Mouse (Mus musculus) CH12.LX (cell line): ENCODE results near the gene Fat1. TPM values are rescaled to one million over a fixed set of nuclear protein-coding genes. Genes with fewer than 3 reads are reported as not detected.

Experiments used
- DNase-seq: peaks from one replicate; pipeline ENCODE4 v3.0.0-alpha.2; 2013; ENCODE audit errors: extremely low read depth
- H3K27ac ChIP-seq: 2 replicates; pipeline ENCODE4 v1.5.1; 2012; ENCODE audit warnings: low read depth, mild to moderate bottlenecking, control low read depth, moderate library complexity; ENCODE audit not compliant: insufficient read depth
- H3K27me3 ChIP-seq: replicated peaks from 2 replicates; pipeline ENCODE3; 2012; ENCODE audit warnings: inconsistent platforms
- H3K36me3 ChIP-seq, 2 experiments: replicated peaks in 1 of 2; 2 replicates each; pipeline versions ENCODE3 to v1.6.1; 2012; ENCODE audit warnings: inconsistent platforms in 1 of 2, low read length in 1 of 2, mild to moderate bottlenecking in 1 of 2, mixed read lengths in 1 of 2, moderate library complexity in 1 of 2; ENCODE audit not compliant: control insufficient read depth in 1 of 2, insufficient read depth in 1 of 2
- H3K4me1 ChIP-seq, 2 experiments: 2 replicates each; pipeline ENCODE4 v1.6.1; 2012; ENCODE audit warnings: inconsistent platforms in 1 of 2, moderate library complexity in 1 of 2; ENCODE audit not compliant: insufficient read depth in 2 of 2, control insufficient read depth in 1 of 2
- H3K4me2 ChIP-seq: 2 replicates; pipeline ENCODE4 v1.6.1; 2012; ENCODE audit warnings: low read depth, mild to moderate bottlenecking, control low read depth; ENCODE audit not compliant: poor library complexity, insufficient read depth, severe bottlenecking
- H3K4me3 ChIP-seq, 3 experiments: fragments of 150-350 bp in 1 of 3; sonication (generic) in 1 of 3; replicated peaks in 1 of 3; 2 replicates each; pipeline versions ENCODE3 to v1.5.1; 2011 to 2012; ENCODE audit warnings: low read depth in 2 of 3, low read length in 2 of 3, mild to moderate bottlenecking in 2 of 3, moderate library complexity in 2 of 3, control low read depth in 1 of 3, improper control_type of control experiment in 1 of 3, inconsistent platforms in 1 of 3, mixed read lengths in 1 of 3; ENCODE audit not compliant: poor library complexity in 1 of 3
- H3K79me2 ChIP-seq: replicated peaks from 2 replicates; pipeline ENCODE4 v1.6.1; 2012; ENCODE audit warnings: mild to moderate bottlenecking, moderate library complexity; ENCODE audit not compliant: control insufficient read depth, poor library complexity, insufficient read depth, severe bottlenecking; ENCODE audit errors: extremely low read depth
- H3K9ac ChIP-seq: 2 replicates; pipeline ENCODE4 v1.6.1; 2012; ENCODE audit warnings: low read depth, mild to moderate bottlenecking, control low read depth, moderate library complexity; ENCODE audit not compliant: insufficient read depth
- H3K9me3 ChIP-seq: replicated peaks from 2 replicates; pipeline ENCODE3; 2012; ENCODE audit warnings: low read length, inconsistent platforms, mixed read lengths
- BHLHE40 ChIP-seq: IDR thresholded peaks from 2 replicates; pipeline ENCODE4 v1.6.1; 2011; ENCODE audit warnings: mild to moderate bottlenecking, low read depth, low read length, improper control_type of control experiment
- E2F4 ChIP-seq: IDR thresholded peaks from 2 replicates; pipeline ENCODE4 v1.6.1; 2011; ENCODE audit warnings: low read depth, low read length, improper control_type of control experiment; ENCODE audit not compliant: insufficient replicate concordance
- ELF1 ChIP-seq: IDR thresholded peaks from 2 replicates; pipeline ENCODE4 v1.6.1; 2014; ENCODE audit warnings: low read depth, mild to moderate bottlenecking, inconsistent platforms, low read length, improper control_type of control experiment
- HCFC1 ChIP-seq: IDR thresholded peaks from 2 replicates; pipeline ENCODE4 v1.6.1; 2012; ENCODE audit warnings: low read depth, mild to moderate bottlenecking, inconsistent platforms, low read length, improper control_type of control experiment
- KAT2A ChIP-seq: IDR thresholded peaks from 2 replicates; pipeline ENCODE4 v1.6.1; 2012; ENCODE audit warnings: low read length, improper control_type of control experiment, inconsistent platforms; ENCODE audit not compliant: insufficient replicate concordance
- MYC ChIP-seq: IDR thresholded peaks from 2 replicates; pipeline ENCODE4 v1.6.1; 2011; ENCODE audit warnings: low read depth, mild to moderate bottlenecking, improper control_type of control experiment, low read length
- NELFE ChIP-seq: IDR thresholded peaks from 2 replicates; pipeline ENCODE4 v1.6.1; 2011; ENCODE audit warnings: low read depth, low read length, improper control_type of control experiment
- POLR2AphosphoS2 ChIP-seq: IDR thresholded peaks from 2 replicates; pipeline ENCODE4 v1.6.1; 2011; ENCODE audit warnings: low read depth, low read length, improper control_type of control experiment
- SMC3 ChIP-seq: IDR thresholded peaks from 2 replicates; pipeline ENCODE4 v1.6.1; 2011; ENCODE audit warnings: low read depth, low read length, improper control_type of control experiment
- ZKSCAN1 ChIP-seq: IDR thresholded peaks from 2 replicates; pipeline ENCODE4 v1.6.1; 2012; ENCODE audit warnings: low read depth, inconsistent platforms, low read length, improper control_type of control experiment, borderline replicate concordance
- dilution Hi-C: fragments of 300-500 bp; cut with MboI; formaldehyde crosslinking; loops from 2 replicates; pipeline ENCODE4 v1.14.3; 2020; ENCODE audit warnings: low sequenced_read_pairs; ENCODE audit not compliant: extremely low pct_unique_long_range_greater_than_20kb, extremely low pct_ligation_motif_present
- in situ Hi-C: fragments of 300-500 bp; cut with MboI; formaldehyde crosslinking; loops from 3 replicates; pipeline ENCODE4 v1.14.3; 2019; ENCODE audit warnings: low sequenced_read_pairs, low pct_ligation_motif_present, low pct_unique_long_range_greater_than_20kb, mixed read lengths
- polyA plus RNA-seq: library from polyadenylated mRNA; unstranded; fragments of >175 nt; gene quantifications from 2 replicates; pipeline ENCODE4 v1.2.1, GENCODE M21; 2012; ENCODE audit warnings: low read depth; ENCODE audit not compliant: insufficient read length
- total RNA-seq, 2 experiments: library from RNA; depleted of rRNA; stranded (reverse); fragments of 300-350 nt in 1 of 2; fragments of >200 nt in 1 of 2; gene quantifications; 2 replicates each; pipeline ENCODE4 v1.2.3; 2012 to 2014

The Fat1 gene
- total and polyA plus RNA-seq, 3 experiments: under 0.01 TPM; not detected in 2

- in situ Hi-C loops: no loop called here
These were observed 117.4 kb downstream of the Fat1 start for GRCm38 (mm10) chr8:45052618-45053017.

GRCm38 (mm10) chr8:45055500-45055899 lies 120.3 kb downstream of the Fat1 start:
- no peak overlapping the region for H3K4me3 ChIP-seq
- no peak for DNase-seq
- no peaks in the 10 kb centered on the region for H3K4me1 ChIP-seq
- no peaks in the 10 kb centered on the region for H3K27me3 ChIP-seq
- H3K9ac ChIP-seq: no peak overlapping the region
- in situ Hi-C loops (no loop called here), dilution Hi-C loops (no loop called here)
- H3K36me3 ChIP-seq: no peaks in the 10 kb centered on the region
- no peaks in the 10 kb centered on the region for H3K79me2 ChIP-seq
- TF ChIP-seq MYC: no peak
- TF ChIP-seq KAT2A: no peak
- no peak for TF ChIP-seq NELFE
- TF ChIP-seq SMC3: no peak
- no peak for TF ChIP-seq POLR2AphosphoS2
- TF ChIP-seq BHLHE40: no peak
- no peak for TF ChIP-seq ZKSCAN1
- no peak for TF ChIP-seq E2F4
- peaks cover 65% of the 10 kb centered on the region for H3K9me3 ChIP-seq
- no peak overlapping the region for H3K4me2 ChIP-seq
- no peak overlapping the region for H3K27ac ChIP-seq

More at GRCm38 (mm10) chr8:45052618-45053017, 117.4 kb downstream of the Fat1 start:
- no peak overlapping the region for H3K9ac ChIP-seq
- dilution Hi-C loops: no loop called here
- H3K4me2 ChIP-seq: no peak overlapping the region
- H3K9me3 ChIP-seq: peaks cover 60% of the 10 kb centered on the region
- H3K36me3 ChIP-seq: no peaks in the 10 kb centered on the region
- TF ChIP-seq HCFC1: no peak
- H3K4me3 ChIP-seq: no peak overlapping the region
- no peak overlapping the region for H3K27ac ChIP-seq
- no peaks in the 10 kb centered on the region for H3K79me2 ChIP-seq
- no peak for DNase-seq
- no peaks in the 10 kb centered on the region for H3K4me1 ChIP-seq
- no peaks in the 10 kb centered on the region for H3K27me3 ChIP-seq

DNA sequence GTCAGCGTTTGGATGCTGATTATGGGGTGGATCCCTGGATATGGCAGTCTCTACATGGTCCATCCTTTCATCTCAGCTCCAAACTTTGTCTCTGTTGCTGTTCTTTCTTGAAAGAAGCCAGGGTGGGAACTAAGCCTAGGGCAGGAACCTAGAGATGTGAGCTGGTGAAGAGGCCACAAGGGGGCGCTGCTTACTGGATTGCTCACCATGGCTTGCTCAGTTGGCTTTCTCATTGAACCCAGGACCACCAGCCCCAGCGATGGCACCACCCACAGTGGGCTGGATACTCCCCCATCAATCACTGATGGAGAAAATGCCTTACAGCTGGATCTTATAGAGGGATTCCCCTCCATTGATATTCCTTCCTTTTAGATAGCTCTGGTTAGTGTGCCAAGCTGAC lies 121.6 kb downstream of the Fat1 start:
- Histone ChIP-seq H3K4me2 (no peak overlapping the region), H3K4me3 (no peak overlapping the region), H3K79me2 (no peaks in the 10 kb centered on the region), H3K36me3 (no peaks in the 10 kb centered on the region), H3K27ac (no peak overlapping the region), H3K9me3 (peaks cover 65% of the 10 kb centered on the region), H3K4me1 (no peaks in the 10 kb centered on the region), H3K27me3 (no peaks in the 10 kb centered on the region), H3K9ac (no peak overlapping the region)
- in situ Hi-C loops: no loop called here
- dilution Hi-C loops: no loop called here
- no peak for TF ChIP-seq ELF1
- no peak for DNase-seq
